Mouse (Mus musculus): ENCODE measurements around the gene Fam222a.

Gene Fam222a

GRCm38 (mm10) chr5:114585682-114586081, 17.9 kb downstream of the Fam222a start:
- DNase-seq = no peak

GRCm38 (mm10) chr5:114587908-114588307, 20.1 kb downstream of the Fam222a start:
- peak; percentile 72 for DNase-seq

GRCm38 (mm10) chr5:114588416-114588815, 20.6 kb downstream of the Fam222a start:
- no peak for DNase-seq

- DNase-seq = no peak
Measured at GRCm38 (mm10) chr5:114589026-114589425, 21.2 kb downstream of the Fam222a start.

GRCm38 (mm10) chr5:114589454-114589853, 21.6 kb downstream of the Fam222a start:
- no peak for DNase-seq

- DNase-seq = no peak
Measured at GRCm38 (mm10) chr5:114590043-114590913, 22.5 kb downstream of the Fam222a start.

GRCm38 (mm10) chr5:114591151-114591561, 23.3 kb downstream of the Fam222a start:
- peak; percentile 62 for DNase-seq

- DNase-seq = no peak
Measured at GRCm38 (mm10) chr5:114592463-114593160, 24.8 kb downstream of the Fam222a start.

GRCm38 (mm10) chr5:114593161-114593821, 25.5 kb downstream of the Fam222a start:
- DNase-seq = no peak

- no peak for DNase-seq
Measured at GRCm38 (mm10) chr5:114593949-114594348, 26.1 kb downstream of the Fam222a start.

GRCm38 (mm10) chr5:114594741-114595241, 27.0 kb downstream of the Fam222a start:
- DNase-seq = peak; percentile 38

- peak; percentile 41 for DNase-seq
Measured at GRCm38 (mm10) chr5:114596604-114597003, 28.8 kb downstream of the Fam222a start.

- no peak for DNase-seq
Measured at GRCm38 (mm10) chr5:114597222-114597621, 29.4 kb downstream of the Fam222a start.

GRCm38 (mm10) chr5:114597652-114598051, 29.8 kb downstream of the Fam222a start:
- DNase-seq = no peak

GRCm38 (mm10) chr5:114602012-114602411, 34.2 kb downstream of the Fam222a start:
- no peak for DNase-seq

GRCm38 (mm10) chr5:114603975-114604374, 36.2 kb downstream of the Fam222a start:
- DNase-seq = no peak

GRCm38 (mm10) chr5:114604781-114605290, 37.0 kb downstream of the Fam222a start:
- no peak for DNase-seq

- no peak for DNase-seq
Measured at GRCm38 (mm10) chr5:114605981-114606380, 38.2 kb downstream of the Fam222a start.

GRCm38 (mm10) chr5:114607651-114608050, 39.8 kb downstream of the Fam222a start:
- no peak for DNase-seq

- DNase-seq = peak; percentile 73
Measured at GRCm38 (mm10) chr5:114608516-114608915, 40.7 kb downstream of the Fam222a start.

GRCm38 (mm10) chr5:114611256-114611655, 43.4 kb downstream of the Fam222a start:
- no peak for DNase-seq

GRCm38 (mm10) chr5:114611968-114612608, 44.3 kb downstream of the Fam222a start:
- DNase-seq = peak; percentile 71

Data from liver (tissue).